Mouse (Mus musculus) thymus, postnatal 4 days (tissue): ENCODE data around the gene Pla2g4e.

Source experiments
- DNase-seq: peaks from one replicate; pipeline ENCODE4 v3.0.0; 2021

Pla2g4e gene

GRCm38 (mm10) chr2:120153586-120154360 lies 91.4 kb downstream of the Pla2g4e start:
- peak; percentile 33 for DNase-seq

GRCm38 (mm10) chr2:120150571-120150970 lies 94.6 kb downstream of the Pla2g4e start:
- DNase-seq, result no peak

GRCm38 (mm10) chr2:120149634-120150033 lies 95.5 kb downstream of the Pla2g4e start:
- DNase-seq, result no peak

- DNase-seq, result no peak
Measured at GRCm38 (mm10) chr2:120147999-120148398, 97.1 kb downstream of the Pla2g4e start.

- DNase-seq, result no peak
Measured at GRCm38 (mm10) chr2:120147364-120147763, 97.8 kb downstream of the Pla2g4e start.

- no peak for DNase-seq
Measured at GRCm38 (mm10) chr2:120146543-120146942, 98.6 kb downstream of the Pla2g4e start.

- no peak for DNase-seq
Measured at GRCm38 (mm10) chr2:120144390-120144789, 100.7 kb downstream of the Pla2g4e start.

- no peak for DNase-seq
Measured at GRCm38 (mm10) chr2:120142336-120142735, 102.8 kb downstream of the Pla2g4e start.

- no peak for DNase-seq
Measured at GRCm38 (mm10) chr2:120141671-120142070, 103.5 kb downstream of the Pla2g4e start.

GRCm38 (mm10) chr2:120140326-120140725 lies 104.8 kb downstream of the Pla2g4e start:
- DNase-seq, result no peak

GRCm38 (mm10) chr2:120139091-120139490 lies 106.0 kb downstream of the Pla2g4e start:
- no peak for DNase-seq

- DNase-seq, result no peak
Measured at GRCm38 (mm10) chr2:120137281-120137680, 107.9 kb downstream of the Pla2g4e start.

GRCm38 (mm10) chr2:120134453-120135075 lies 110.6 kb downstream of the Pla2g4e start:
- DNase-seq, result no peak

- DNase-seq, result no peak
Measured at GRCm38 (mm10) chr2:120131881-120132280, 113.3 kb downstream of the Pla2g4e start.

GRCm38 (mm10) chr2:120129252-120129908 lies 115.8 kb downstream of the Pla2g4e start:
- no peak for DNase-seq

- no peak for DNase-seq
Measured at GRCm38 (mm10) chr2:120128611-120129051, 116.5 kb downstream of the Pla2g4e start.

- DNase-seq, result no peak
Measured at GRCm38 (mm10) chr2:120128011-120128410, 117.1 kb downstream of the Pla2g4e start.

- DNase-seq, result no peak
Measured at GRCm38 (mm10) chr2:120126901-120127300, 118.2 kb downstream of the Pla2g4e start.

- DNase-seq, result no peak
Measured at GRCm38 (mm10) chr2:120126408-120126807, 118.7 kb downstream of the Pla2g4e start.

GRCm38 (mm10) chr2:120125461-120125860 lies 119.7 kb downstream of the Pla2g4e start:
- DNase-seq, result no peak

GRCm38 (mm10) chr2:120124946-120125345 lies 120.2 kb downstream of the Pla2g4e start:
- no peak for DNase-seq

GRCm38 (mm10) chr2:120124096-120124495 lies 121.0 kb downstream of the Pla2g4e start:
- no peak for DNase-seq

GRCm38 (mm10) chr2:120122983-120123382 lies 122.2 kb downstream of the Pla2g4e start:
- DNase-seq, result no peak

- no peak for DNase-seq
Measured at GRCm38 (mm10) chr2:120117346-120117745, 127.8 kb downstream of the Pla2g4e start.
